Mouse (Mus musculus) ES-Bruce4 (cell line): ENCODE results near the gene Ifna6.
"Not testable (repeated sequence)": the region's sequence is repeated elsewhere in the genome, so short reads cannot be mapped to it uniquely, and the experiment has no call there.

Source experiments
- CTCF ChIP-seq: IDR thresholded peaks from one replicate; pipeline ENCODE4 v1.8.1; 2011; ENCODE audit warnings: low read depth, low read length
- EP300 ChIP-seq: IDR thresholded peaks from 2 replicates; pipeline ENCODE4 v1.6.1; 2011; ENCODE audit warnings: low read depth, low read length; ENCODE audit not compliant: insufficient read depth
- POLR2A ChIP-seq: IDR thresholded peaks from one replicate; pipeline ENCODE4 v1.8.1; 2011; ENCODE audit warnings: low read length; ENCODE audit not compliant: insufficient read depth

GRCm38 (mm10) chr4:88797097-88797496, 30.1 kb upstream of the Ifna6 start, which contains the start of gene Gm13279:
- TF ChIP-seq EP300, CTCF, POLR2A: not testable (repeated sequence)
